Mouse (Mus musculus): ENCODE measurements around the gene Oas1d. TPM values are rescaled to one million over a fixed set of nuclear protein-coding genes. Genes with fewer than 3 reads are reported as not detected.

Oas1d gene
- polyA plus RNA-seq, 1 experiment, result not detected

GRCm38 (mm10) chr5:120966156-120966555 is 51.8 kb downstream of the Oas1d start:
- Histone ChIP-seq H3K36me3 (ENCODE audit: control insufficient read depth, insufficient read depth, low read length) (no peaks in the 10 kb centered on the region), H3K27me3 (ENCODE audit: control insufficient read depth, insufficient read depth, low read length) (no peaks in the 10 kb centered on the region; the same call in 1 of the 2 replicates), H3K4me1 (ENCODE audit: control insufficient read depth, insufficient read depth, insufficient read length) (no peaks in the 10 kb centered on the region), H3K4me3 (ENCODE audit: extremely low read depth, insufficient read depth, insufficient read length) (no peak overlapping the region), H3K27ac (ENCODE audit: insufficient read depth, low read length) (no peak overlapping the region)
- 77% methylated on average over 4 of the region's 4 CpGs for WGBS
- no peak for TF ChIP-seq POLR2A (IDR thresholded peaks at IDR 0.05; ENCODE audit: low read depth, low read length)
- TF ChIP-seq CTCF (IDR thresholded peaks at IDR 0.05; ENCODE audit: extremely low read depth, insufficient read depth, insufficient read length, insufficient replicate concordance), result no peak
- no peak for DNase-seq (ENCODE audit: low read depth in 1 of 2, low spot score in 2 of 2)

GRCm38 (mm10) chr5:120966894-120967293 is 52.6 kb downstream of the Oas1d start:
- no peak overlapping the region for H3K4me3 ChIP-seq (ENCODE audit: extremely low read depth, insufficient read depth, insufficient read length)
- H3K36me3 ChIP-seq (ENCODE audit: control insufficient read depth, insufficient read depth, low read length), result no peaks in the 10 kb centered on the region
- DNase-seq (ENCODE audit: low read depth in 1 of 2, low spot score in 2 of 2), result no peak
- H3K27me3 ChIP-seq (ENCODE audit: control insufficient read depth, insufficient read depth, low read length), result no peaks in the 10 kb centered on the region; the same call in 1 of the 2 replicates
- WGBS, result 79% methylated on average over 8 of the region's 8 CpGs
- TF ChIP-seq POLR2A (IDR thresholded peaks at IDR 0.05; ENCODE audit: low read depth, low read length), result no peak
- TF ChIP-seq CTCF (IDR thresholded peaks at IDR 0.05; ENCODE audit: extremely low read depth, insufficient read depth, insufficient read length, insufficient replicate concordance), result no peak
- no peaks in the 10 kb centered on the region for H3K4me1 ChIP-seq (ENCODE audit: control insufficient read depth, insufficient read depth, insufficient read length)
- no peak overlapping the region for H3K27ac ChIP-seq (ENCODE audit: insufficient read depth, low read length)

GRCm38 (mm10) chr5:120967355-120968133 is 53.2 kb downstream of the Oas1d start:
- no peaks in the 10 kb centered on the region for H3K4me1 ChIP-seq (ENCODE audit: control insufficient read depth, insufficient read depth, insufficient read length)
- 78% methylated on average over 13 of the region's 13 CpGs for WGBS
- DNase-seq (ENCODE audit: low read depth in 1 of 2, low spot score in 2 of 2), result no peak
- H3K4me3 ChIP-seq (ENCODE audit: extremely low read depth, insufficient read depth, insufficient read length), result no peak overlapping the region
- no peak overlapping the region for H3K27ac ChIP-seq (ENCODE audit: insufficient read depth, low read length)
- H3K36me3 ChIP-seq (ENCODE audit: control insufficient read depth, insufficient read depth, low read length), result no peaks in the 10 kb centered on the region
- TF ChIP-seq CTCF (IDR thresholded peaks at IDR 0.05; ENCODE audit: extremely low read depth, insufficient read depth, insufficient read length, insufficient replicate concordance), result no peak
- no peak for TF ChIP-seq POLR2A (IDR thresholded peaks at IDR 0.05; ENCODE audit: low read depth, low read length)
- H3K27me3 ChIP-seq (ENCODE audit: control insufficient read depth, insufficient read depth, low read length), result no peaks in the 10 kb centered on the region; the same call in 1 of the 2 replicates

GRCm38 (mm10) chr5:120968134-120968532 is 53.8 kb downstream of the Oas1d start:
- DNase-seq (ENCODE audit: low read depth in 1 of 2, low spot score in 2 of 2), result no peak
- Histone ChIP-seq H3K4me1 (ENCODE audit: control insufficient read depth, insufficient read depth, insufficient read length) (no peaks in the 10 kb centered on the region), H3K4me3 (ENCODE audit: extremely low read depth, insufficient read depth, insufficient read length) (no peak overlapping the region), H3K36me3 (ENCODE audit: control insufficient read depth, insufficient read depth, low read length) (no peaks in the 10 kb centered on the region), H3K27ac (ENCODE audit: insufficient read depth, low read length) (no peak overlapping the region), H3K27me3 (ENCODE audit: control insufficient read depth, insufficient read depth, low read length) (no peaks in the 10 kb centered on the region; the same call in 1 of the 2 replicates)
- 61% methylated on average over 4 of the region's 4 CpGs for WGBS
- TF ChIP-seq CTCF (IDR thresholded peaks at IDR 0.05; ENCODE audit: extremely low read depth, insufficient read depth, insufficient read length, insufficient replicate concordance), result no peak
- no peak for TF ChIP-seq POLR2A (IDR thresholded peaks at IDR 0.05; ENCODE audit: low read depth, low read length)

GRCm38 (mm10) chr5:120968799-120969198 is 54.5 kb downstream of the Oas1d start:
- Histone ChIP-seq H3K36me3 (ENCODE audit: control insufficient read depth, insufficient read depth, low read length) (no peaks in the 10 kb centered on the region), H3K4me3 (ENCODE audit: extremely low read depth, insufficient read depth, insufficient read length) (no peak overlapping the region), H3K27me3 (ENCODE audit: control insufficient read depth, insufficient read depth, low read length) (no peaks in the 10 kb centered on the region; the same call in 1 of the 2 replicates), H3K27ac (ENCODE audit: insufficient read depth, low read length) (no peak overlapping the region), H3K4me1 (ENCODE audit: control insufficient read depth, insufficient read depth, insufficient read length) (no peaks in the 10 kb centered on the region)
- DNase-seq (ENCODE audit: low read depth in 1 of 2, low spot score in 2 of 2), result no peak
- 92% methylated on average over 8 of the region's 8 CpGs for WGBS
- TF ChIP-seq CTCF (IDR thresholded peaks at IDR 0.05; ENCODE audit: extremely low read depth, insufficient read depth, insufficient read length, insufficient replicate concordance), result no peak
- no peak for TF ChIP-seq POLR2A (IDR thresholded peaks at IDR 0.05; ENCODE audit: low read depth, low read length)

GRCm38 (mm10) chr5:120969703-120970102 is 55.4 kb downstream of the Oas1d start:
- no peak for DNase-seq (ENCODE audit: low read depth in 1 of 2, low spot score in 2 of 2)
- WGBS, result 56% methylated on average over 4 of the region's 4 CpGs
- Histone ChIP-seq H3K27ac (ENCODE audit: insufficient read depth, low read length) (no peak overlapping the region), H3K4me1 (ENCODE audit: control insufficient read depth, insufficient read depth, insufficient read length) (no peaks in the 10 kb centered on the region), H3K4me3 (ENCODE audit: extremely low read depth, insufficient read depth, insufficient read length) (no peak overlapping the region), H3K27me3 (ENCODE audit: control insufficient read depth, insufficient read depth, low read length) (no peaks in the 10 kb centered on the region; the same call in 1 of the 2 replicates), H3K36me3 (ENCODE audit: control insufficient read depth, insufficient read depth, low read length) (no peaks in the 10 kb centered on the region)
- TF ChIP-seq CTCF (IDR thresholded peaks at IDR 0.05; ENCODE audit: extremely low read depth, insufficient read depth, insufficient read length, insufficient replicate concordance), result no peak
- no peak for TF ChIP-seq POLR2A (IDR thresholded peaks at IDR 0.05; ENCODE audit: low read depth, low read length)

Other genes starting within 250 kb of the Oas1d start
- 264 and 351 TPM in 2 replicates for gene Dtx1, start 202.6 kb upstream of the Oas1d start, polyA plus RNA-seq (2012; rRNA removed)
- 7.2 and 9.0 TPM in 2 replicates for gene Oas2, start 164.7 kb upstream of the Oas1d start, polyA plus RNA-seq (2012; rRNA removed)
- gene Oas3, start 136.9 kb upstream of the Oas1d start, polyA plus RNA-seq (2012; rRNA removed), result 15.2 and 16.3 TPM in 2 replicates
- gene Oas1e, start 119.0 kb upstream of the Oas1d start, polyA plus RNA-seq (2012; rRNA removed), result 0.08 and 0.20 TPM in 2 replicates
- gene Oas1c, start 102.0 kb upstream of the Oas1d start, polyA plus RNA-seq (2012; rRNA removed), result 5.4 and 6.2 TPM in 2 replicates
- gene Oas1f, start 67.2 kb upstream of the Oas1d start, polyA plus RNA-seq (2012; rRNA removed), result not detected in 2 replicates
- gene Oas1h, start 53.1 kb upstream of the Oas1d start, polyA plus RNA-seq (2012; rRNA removed), result not detected in 2 replicates
- 1.4 and 1.7 TPM in 2 replicates for gene Oas1g, start 26.9 kb upstream of the Oas1d start, polyA plus RNA-seq (2012; rRNA removed)
- gene Oas1a, start 7.0 kb upstream of the Oas1d start, polyA plus RNA-seq (2012; rRNA removed), result 8.5 and 9.2 TPM in 2 replicates
- gene Rph3a, start 95.6 kb downstream of the Oas1d start, polyA plus RNA-seq (2012; rRNA removed), result 0.02 TPM in 1 of 2 replicates, not detected in the other

All from spleen, adult 2 months (tissue).